In genomic region chr6:112300633-112301032, GRCm38 (mm10) we compare ENCODE assay signal across 12 mouse cellular contexts.
"Had no signal": no experiment of that assay in that cellular context is flagged by ENCODE, and none has a peak within 500 bp of the region (broad histone marks: within the 10 kb centered on the region; RNA-seq: fewer than 3 reads in every experiment).

No protein-coding gene starts in this region.

- DNase-seq: gastrocnemius, postnatal 14 days; gastrocnemius, postnatal 36 days; heart, adult 18-20 months; heart, postnatal 14 days; heart, postnatal 36 days; kidney, postnatal 14 days; layer of hippocampus, adult 9-11 months; layer of hippocampus, postnatal 36 days; left cerebral cortex, postnatal 4 days had no signal

- ATAC-seq: hindbrain, postnatal 0 days; intestine, embryonic 15.5 days; liver, embryonic 12.5 days had no signal
